Mouse (Mus musculus) kidney, postnatal 0 days (tissue): ENCODE data around the gene Txnrd1. TPM values are rescaled to one million over a fixed set of nuclear protein-coding genes. Genes with fewer than 3 reads are reported as not detected.

Source experiments
- ATAC-seq: fragments of 200-750 bp; cut with Nextera tagmentation; replicated peaks from 2 replicates; pipeline ENCODE4 v1.8.0; 2017; ENCODE audit warnings: low read depth, moderate number of reproducible peaks, moderate TSS enrichment, moderate library complexity; ENCODE audit not compliant: low FRiP score
- DNase-seq: peaks from one replicate; pipeline ENCODE4 v3.0.0-alpha.2; 2016; ENCODE audit warnings: low spot score
- H3K27ac ChIP-seq: fragments of 300-500 bp; sonication (generic); 2 replicates; pipeline ENCODE4 v1.5.1; 2014; ENCODE audit warnings: mild to moderate bottlenecking
- H3K27me3 ChIP-seq: fragments of 300-500 bp; sonication (generic); 2 replicates; pipeline ENCODE4 v1.6.1; 2014; ENCODE audit warnings: low read length, mixed read lengths; ENCODE audit not compliant: insufficient read depth
- H3K36me3 ChIP-seq: fragments of 300-500 bp; sonication (generic); 2 replicates; pipeline ENCODE4 v1.6.1; 2014; ENCODE audit warnings: low read length, mixed read lengths; ENCODE audit not compliant: insufficient read depth
- H3K4me1 ChIP-seq: fragments of 300-500 bp; sonication (generic); replicated peaks from 2 replicates; pipeline ENCODE4 v1.6.1; 2014; ENCODE audit warnings: antibody characterized with exemption, low read length, mixed read lengths; ENCODE audit not compliant: insufficient read depth
- H3K4me2 ChIP-seq: fragments of 300-500 bp; sonication (generic); 2 replicates; pipeline ENCODE4 v1.6.1; 2014; ENCODE audit warnings: mild to moderate bottlenecking, low read length, moderate library complexity, mixed read lengths
- H3K4me3 ChIP-seq: fragments of 300-500 bp; sonication (generic); replicated peaks from 2 replicates; pipeline ENCODE4 v1.5.1; 2014; ENCODE audit warnings: low read depth, low read length
- H3K9ac ChIP-seq: fragments of 300-500 bp; sonication (generic); 2 replicates; pipeline ENCODE4 v1.6.1; 2014; ENCODE audit warnings: low read depth, low read length
- H3K9me3 ChIP-seq: fragments of 300-500 bp; sonication (generic); replicated peaks from 2 replicates; pipeline ENCODE4 v1.6.1; 2016; ENCODE audit warnings: low read length, inconsistent platforms, mixed read lengths
- CTCF ChIP-seq: IDR thresholded peaks from 2 replicates; pipeline ENCODE4 v1.5.1; 2016; ENCODE audit warnings: antibody characterized with exemption, low read depth, mild to moderate bottlenecking, moderate library complexity
- WGBS: fragments of 180-500 bp; shearing (Covaris S2); extraction: QIAGEN DNeasy Blood & Tissue Kit; methylation state at CpG from one replicate; pipeline ENCODE4 v1.1.7; 2014; 5-methylcytosine and 5-hydroxymethylcytosine counted together
- polyA plus RNA-seq: library from polyadenylated mRNA; unstranded; fragments of >200 nt; fragmentation: Nextera tagmentation; extraction: Ambion mirVana; gene quantifications from 2 replicates; pipeline ENCODE4 v1.2.1, GENCODE M21; 2015

The Txnrd1 gene
- polyA plus RNA-seq, 1 experiment from 2014 or later, result 70.9 TPM

- H3K27ac ChIP-seq, result no peak overlapping the region
- ATAC-seq (no peak), DNase-seq (no peak)
- no peaks in the 10 kb centered on the region for H3K36me3 ChIP-seq
- no peaks in the 10 kb centered on the region for H3K4me1 ChIP-seq
- TF ChIP-seq CTCF, result peak; percentile 65
- H3K9me3 ChIP-seq, result no peaks in the 10 kb centered on the region
- H3K4me3 ChIP-seq, result no peak overlapping the region
- H3K4me2 ChIP-seq, result no peak overlapping the region
- H3K27me3 ChIP-seq, result no peaks in the 10 kb centered on the region
- WGBS, result 73% methylated on average over 3 of the region's 3 CpGs
- H3K9ac ChIP-seq, result no peak overlapping the region
Measured at GRCm38 (mm10) chr10:82910198-82910597, 76.4 kb downstream of the Txnrd1 start.

GRCm38 (mm10) chr10:82913238-82913637 is 79.5 kb downstream of the Txnrd1 start:
- 50% methylated on average over 4 of the region's 4 CpGs for WGBS
- Histone ChIP-seq H3K27me3 (no peaks in the 10 kb centered on the region), H3K36me3 (no peaks in the 10 kb centered on the region), H3K4me3 (no peak overlapping the region), H3K9ac (no peak overlapping the region), H3K4me1 (no peaks in the 10 kb centered on the region), H3K4me2 (no peak overlapping the region), H3K27ac (no peak overlapping the region), H3K9me3 (no peaks in the 10 kb centered on the region)
- no peak for TF ChIP-seq CTCF
- DNase-seq (no peak), ATAC-seq (no peak)

- H3K4me3 ChIP-seq, result no peak overlapping the region
- H3K9ac ChIP-seq, result no peak overlapping the region
- ATAC-seq (no peak), DNase-seq (no peak)
- H3K9me3 ChIP-seq, result no peaks in the 10 kb centered on the region
- no peaks in the 10 kb centered on the region for H3K27me3 ChIP-seq
- H3K27ac ChIP-seq, result no peak overlapping the region
- WGBS, result 92% methylated on average over 6 of the region's 6 CpGs
- H3K36me3 ChIP-seq, result no peaks in the 10 kb centered on the region
- TF ChIP-seq CTCF, result no peak
- no peaks in the 10 kb centered on the region for H3K4me1 ChIP-seq
- no peak overlapping the region for H3K4me2 ChIP-seq
Measured at GRCm38 (mm10) chr10:82913772-82914171, 80.0 kb downstream of the Txnrd1 start.

- no peak overlapping the region for H3K9ac ChIP-seq
- H3K9me3 ChIP-seq, result no peaks in the 10 kb centered on the region
- ATAC-seq, result no peak
- WGBS, result 63% methylated on average over 2 of the region's 2 CpGs
- no peak for TF ChIP-seq CTCF
- H3K4me1 ChIP-seq, result no peaks in the 10 kb centered on the region
- H3K27ac ChIP-seq, result no peak overlapping the region
- H3K4me3 ChIP-seq, result no peak overlapping the region
- DNase-seq, result no peak
- H3K27me3 ChIP-seq, result no peaks in the 10 kb centered on the region
- no peaks in the 10 kb centered on the region for H3K36me3 ChIP-seq
- H3K4me2 ChIP-seq, result no peak overlapping the region
Measured at GRCm38 (mm10) chr10:82918675-82919074, 84.9 kb downstream of the Txnrd1 start.

- H3K4me3 ChIP-seq, result no peak overlapping the region
- H3K36me3 ChIP-seq, result no peaks in the 10 kb centered on the region
- DNase-seq (no peak), ATAC-seq (no peak)
- H3K4me2 ChIP-seq, result no peak overlapping the region
- no peak overlapping the region for H3K27ac ChIP-seq
- H3K4me1 ChIP-seq, result no peaks in the 10 kb centered on the region
- H3K9me3 ChIP-seq, result no peaks in the 10 kb centered on the region
- WGBS, result 84% methylated on average over 4 of the region's 4 CpGs
- no peak overlapping the region for H3K9ac ChIP-seq
- no peaks in the 10 kb centered on the region for H3K27me3 ChIP-seq
- TF ChIP-seq CTCF, result no peak
Measured at GRCm38 (mm10) chr10:82919404-82919980, 85.7 kb downstream of the Txnrd1 start.

- Histone ChIP-seq H3K4me2 (no peak overlapping the region), H3K27me3 (no peaks in the 10 kb centered on the region), H3K9me3 (no peaks in the 10 kb centered on the region), H3K27ac (no peak overlapping the region), H3K9ac (no peak overlapping the region), H3K4me3 (no peak overlapping the region), H3K4me1 (no peaks in the 10 kb centered on the region), H3K36me3 (no peaks in the 10 kb centered on the region)
- DNase-seq (no peak), ATAC-seq (no peak)
- no peak for TF ChIP-seq CTCF
- WGBS, result 64% methylated on average over 3 of the region's 3 CpGs
Measured at GRCm38 (mm10) chr10:82923547-82923946, 89.8 kb downstream of the Txnrd1 start.

GRCm38 (mm10) chr10:82924750-82925149 is 91.0 kb downstream of the Txnrd1 start:
- Histone ChIP-seq H3K36me3 (no peaks in the 10 kb centered on the region), H3K4me1 (no peaks in the 10 kb centered on the region), H3K9ac (no peak overlapping the region), H3K4me2 (no peak overlapping the region), H3K27me3 (no peaks in the 10 kb centered on the region), H3K9me3 (no peaks in the 10 kb centered on the region), H3K4me3 (no peak overlapping the region), H3K27ac (no peak overlapping the region)
- no peak for TF ChIP-seq CTCF
- DNase-seq, result no peak
- ATAC-seq, result no peak
- 95% methylated on average over 2 of the region's 2 CpGs for WGBS
